Mouse (Mus musculus): ENCODE measurements at regions not wholly inside any gene's neighbourhood (a gene's known extent, or its start where the extent isn't known, plus 50 kb on each side); places are given as distances from the start of the nearest gene placed in this dataset.
"Not testable (repeated sequence)": the region's sequence is repeated elsewhere in the genome, so short reads cannot be mapped to it uniquely, and the experiment has no call there.

DNA sequence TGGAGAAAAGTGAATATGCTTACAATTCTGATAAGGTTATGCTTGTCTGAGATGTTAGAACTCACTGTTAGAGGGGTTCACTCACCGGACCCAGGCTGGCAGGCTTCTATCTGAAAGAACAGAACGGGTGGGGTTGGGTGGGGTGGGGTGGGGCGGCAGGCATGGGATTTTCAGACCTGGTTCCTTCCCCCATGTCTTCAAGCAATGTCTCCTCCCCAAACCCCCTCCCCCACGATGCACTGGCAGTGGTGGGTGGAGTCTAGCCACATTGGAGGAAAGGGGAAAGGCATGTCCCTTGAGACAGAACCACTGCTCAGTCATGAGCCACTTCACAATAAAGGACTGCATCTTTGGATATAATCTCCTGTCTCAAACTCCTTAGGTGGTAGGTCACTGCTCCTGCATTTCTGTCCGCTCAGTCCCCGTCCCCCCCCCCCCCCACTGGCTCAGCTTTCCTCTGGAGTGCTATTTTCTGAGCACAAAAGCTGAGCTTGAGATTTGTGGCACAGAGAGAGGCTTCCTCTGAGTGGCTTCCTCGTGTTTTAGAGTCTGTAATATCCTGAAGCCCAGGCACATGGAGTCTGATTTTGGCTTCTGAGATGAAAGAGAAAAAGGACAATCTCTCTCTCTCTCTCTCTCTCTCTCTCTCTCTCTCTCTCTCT is 100.6 kb downstream of the Raet1d start:
- TF ChIP-seq CTCF (conservative IDR thresholded peaks at IDR 0.05 in 1 of 2, IDR thresholded peaks at IDR 0.05 in 1 of 2; ENCODE audit: low read depth in 2 of 2, low read length in 2 of 2); CHD2 (IDR thresholded peaks at IDR 0.05; ENCODE audit: low read length); EP300 (IDR thresholded peaks at IDR 0.05; ENCODE audit: low read length); ZKSCAN1 (IDR thresholded peaks at IDR 0.05; ENCODE audit: borderline replicate concordance, low read depth, low read length); CHD1 (IDR thresholded peaks at IDR 0.05; ENCODE audit: low read depth, low read length); UBTF (IDR thresholded peaks at IDR 0.05; ENCODE audit: low read depth, low read length); ZNF384 (IDR thresholded peaks at IDR 0.05; ENCODE audit: low read depth, low read length); ETS1 (conservative IDR thresholded peaks at IDR 0.05; ENCODE audit: low read depth, low read length); GABPA (IDR thresholded peaks at IDR 0.05; ENCODE audit: insufficient replicate concordance, low read depth, low read length); USF2 (conservative IDR thresholded peaks at IDR 0.05; ENCODE audit: low read depth, low read length); NRF1 (IDR thresholded peaks at IDR 0.05; ENCODE audit: low read depth, low read length); TCF12 (IDR thresholded peaks at IDR 0.05; ENCODE audit: low read depth, low read length); NELFE (IDR thresholded peaks at IDR 0.05; ENCODE audit: low read depth, low read length): not testable (repeated sequence)

Data from CH12.LX (cell line).